Mouse (Mus musculus) neural tube, embryonic 15.5 days (tissue): ENCODE results near the gene Isyna1. TPM values are rescaled to one million over a fixed set of nuclear protein-coding genes. Genes with fewer than 3 reads are reported as not detected.

Source experiments
- ATAC-seq: fragments of 200-750 bp; cut with Nextera tagmentation; 2 replicates; pipeline ENCODE4 v1.8.0; 2017; ENCODE audit warnings: mild to moderate bottlenecking, moderate TSS enrichment, moderate library complexity; ENCODE audit not compliant: low FRiP score
- H3K27ac ChIP-seq: fragments of 300-500 bp; sonication (generic); replicated peaks from 2 replicates; pipeline ENCODE4 v1.5.1; 2015; ENCODE audit warnings: mild to moderate bottlenecking, inconsistent platforms
- H3K27me3 ChIP-seq: fragments of 300-500 bp; sonication (generic); replicated peaks from 2 replicates; pipeline ENCODE4 v1.6.1; 2015; ENCODE audit warnings: inconsistent platforms
- H3K36me3 ChIP-seq: fragments of 300-500 bp; sonication (generic); 2 replicates; pipeline ENCODE4 v1.6.1; 2015; ENCODE audit warnings: inconsistent platforms
- H3K4me1 ChIP-seq: fragments of 300-500 bp; sonication (generic); 2 replicates; pipeline ENCODE4 v1.6.1; 2015; ENCODE audit warnings: inconsistent platforms
- H3K4me2 ChIP-seq: fragments of 300-500 bp; sonication (generic); 2 replicates; pipeline ENCODE4 v1.6.1; 2015; ENCODE audit warnings: inconsistent platforms, mild to moderate bottlenecking, moderate library complexity
- H3K4me3 ChIP-seq: fragments of 300-500 bp; sonication (generic); replicated peaks from 2 replicates; pipeline ENCODE4 v1.5.1; 2015; ENCODE audit warnings: mild to moderate bottlenecking, inconsistent platforms
- H3K9ac ChIP-seq: fragments of 300-500 bp; sonication (generic); replicated peaks from 2 replicates; pipeline ENCODE4 v1.6.1; 2015; ENCODE audit warnings: mild to moderate bottlenecking, inconsistent platforms
- H3K9me3 ChIP-seq: fragments of 300-500 bp; sonication (generic); replicated peaks from 2 replicates; pipeline ENCODE4 v1.6.1; 2016; ENCODE audit warnings: inconsistent platforms
- WGBS: fragments of 180-500 bp; shearing (Covaris S2); methylation state at CpG from one replicate; pipeline ENCODE4 v1.1.7; 2015; ENCODE audit warnings: mixed read lengths; 5-methylcytosine and 5-hydroxymethylcytosine counted together
- polyA plus RNA-seq: library from polyadenylated mRNA; unstranded; fragments of >200 nt; fragmentation: Nextera tagmentation; extraction: Ambion mirVana; gene quantifications from 2 replicates; pipeline ENCODE4 v1.2.1, GENCODE M21; 2015

Gene Isyna1
- polyA plus RNA-seq, 1 experiment from 2014 or later, result 137 TPM

DNA sequence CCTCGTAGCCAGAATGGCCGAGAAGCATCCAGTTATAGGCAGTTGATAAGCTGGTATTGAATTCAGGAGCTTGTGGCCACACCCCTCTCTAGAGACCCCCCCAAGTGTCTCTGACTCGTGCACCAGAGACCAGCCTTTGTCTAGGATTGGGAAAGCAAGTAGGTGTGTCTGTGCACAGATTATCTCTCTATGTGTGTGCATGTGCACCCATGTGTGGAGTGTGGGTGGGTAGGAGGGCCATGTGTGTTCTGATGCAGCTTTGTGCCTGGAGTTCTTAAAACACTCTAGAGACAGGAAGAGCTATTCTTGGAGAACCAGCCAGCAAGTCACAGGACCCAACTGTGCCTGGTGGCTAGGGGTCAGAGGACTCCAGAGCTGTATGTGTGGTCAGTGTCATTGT, 33.6 kb upstream of the Isyna1 start:
- Histone ChIP-seq H3K36me3 (0 out of 2 replicates have a peak, but pooled peaks cover 4% of the 10 kb centered on the region), H3K27me3 (no peaks in the 10 kb centered on the region), H3K27ac (no peak overlapping the region), H3K9ac (no peak overlapping the region), H3K9me3 (no peaks in the 10 kb centered on the region), H3K4me1 (peaks cover 28% of the 10 kb centered on the region), H3K4me3 (no peak overlapping the region), H3K4me2 (no peak overlapping the region)
- whole genome bisulfite sequencing, result 85% methylated on average over 3 of the region's 3 CpGs
- ATAC-seq, result no peak

DNA sequence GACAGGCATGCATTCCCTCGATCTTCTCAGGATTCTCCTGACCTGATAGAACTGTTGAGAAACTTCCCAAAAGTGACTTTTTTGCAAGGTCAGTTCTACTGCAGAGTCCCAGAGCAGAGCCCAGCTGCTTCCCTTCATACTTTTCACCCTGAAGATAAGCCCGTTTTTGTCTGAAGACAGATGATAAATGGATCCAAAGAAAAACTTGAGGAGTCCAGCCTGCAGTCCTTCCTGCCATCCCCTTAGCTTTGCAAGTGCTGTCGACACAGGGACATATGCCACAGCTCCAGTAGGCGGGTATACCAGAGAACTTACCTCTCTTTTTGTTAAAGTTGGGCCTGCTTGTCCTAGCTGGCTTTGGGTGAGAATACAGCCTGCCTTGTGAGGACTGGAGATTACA, 32.8 kb upstream of the Isyna1 start:
- Histone ChIP-seq H3K27ac (no peak overlapping the region), H3K27me3 (no peaks in the 10 kb centered on the region), H3K36me3 (0 out of 2 replicates have a peak, but pooled peaks cover 4% of the 10 kb centered on the region), H3K9ac (no peak overlapping the region), H3K4me3 (no peak overlapping the region), H3K4me1 (peaks cover 30% of the 10 kb centered on the region), H3K9me3 (no peaks in the 10 kb centered on the region), H3K4me2 (no peak overlapping the region)
- WGBS, result 80% methylated on average over 4 of the region's 4 CpGs
- no peak for ATAC-seq

DNA sequence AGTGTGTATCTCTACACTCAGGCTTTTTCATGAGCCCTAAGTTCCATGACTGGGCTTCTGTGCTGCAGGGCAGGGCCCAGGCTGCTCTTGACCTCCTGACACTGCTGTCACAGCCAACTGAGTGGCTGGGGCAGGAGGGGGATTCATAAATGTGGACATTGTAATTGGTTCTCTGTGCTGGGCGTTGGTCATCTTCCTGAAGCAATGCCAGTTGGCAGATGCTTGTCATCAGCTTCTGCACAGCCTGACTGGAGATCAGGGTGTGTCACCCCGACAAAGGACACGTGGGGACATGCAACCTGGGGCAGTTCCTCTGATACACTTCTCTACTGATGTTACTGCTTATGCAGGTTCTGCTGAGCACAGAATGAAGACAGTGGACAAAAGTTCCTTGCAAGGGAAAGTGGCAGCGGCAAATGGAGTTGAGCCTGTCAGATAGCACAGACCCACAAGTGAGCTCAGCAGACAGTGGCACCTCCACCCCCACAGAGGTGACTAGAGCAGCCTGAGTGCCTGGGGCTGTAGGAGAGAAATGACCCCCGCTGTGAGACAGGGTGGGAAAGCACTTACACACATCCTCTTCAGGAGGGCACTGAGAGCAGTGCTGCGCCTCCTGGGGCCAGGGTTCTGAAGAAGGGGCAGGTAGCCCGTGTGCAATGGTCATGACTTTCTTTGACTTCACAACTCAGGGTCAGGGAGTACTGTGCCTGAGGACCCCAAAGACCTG, 32.2 kb upstream of the Isyna1 start:
- no peak overlapping the region for H3K4me3 ChIP-seq
- H3K36me3 ChIP-seq, result 0 out of 2 replicates have a peak, but pooled peaks cover 4% of the 10 kb centered on the region
- 85% methylated on average over 7 of the region's 7 CpGs for WGBS
- H3K9me3 ChIP-seq, result no peaks in the 10 kb centered on the region
- no peak overlapping the region for H3K27ac ChIP-seq
- no peak overlapping the region for H3K9ac ChIP-seq
- no peak overlapping the region for H3K4me2 ChIP-seq
- no peaks in the 10 kb centered on the region for H3K27me3 ChIP-seq
- peaks cover 28% of the 10 kb centered on the region for H3K4me1 ChIP-seq
- ATAC-seq, result no peak

DNA sequence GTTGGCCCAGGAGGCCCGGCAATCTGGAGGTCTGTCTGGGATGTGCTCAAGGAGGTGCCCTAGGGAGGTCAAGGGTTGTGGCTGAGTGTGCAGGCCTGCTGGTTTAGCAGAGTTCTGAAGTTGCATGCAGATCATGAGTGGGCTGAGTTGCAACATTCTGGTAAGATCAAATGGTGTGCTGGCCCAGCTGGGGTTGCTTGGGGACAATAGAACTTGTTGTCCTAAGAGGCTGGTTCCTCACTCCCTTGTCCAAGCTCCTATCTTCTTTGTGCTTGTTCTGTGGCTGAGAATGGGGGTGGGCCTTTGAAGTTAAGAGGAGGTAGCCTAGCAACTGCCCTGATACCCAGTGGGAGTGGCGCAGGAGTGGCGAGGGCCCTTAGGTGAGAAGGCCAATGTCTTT, 31.4 kb upstream of the Isyna1 start:
- ATAC-seq, result no peak
- H3K27me3 ChIP-seq, result no peaks in the 10 kb centered on the region
- H3K4me3 ChIP-seq, result no peak overlapping the region
- H3K9me3 ChIP-seq, result no peaks in the 10 kb centered on the region
- no peak overlapping the region for H3K4me2 ChIP-seq
- WGBS, result 82% methylated on average over 3 of the region's 3 CpGs
- no peaks in the 10 kb centered on the region for H3K36me3 ChIP-seq
- peaks cover 27% of the 10 kb centered on the region for H3K4me1 ChIP-seq
- H3K9ac ChIP-seq, result no peak overlapping the region
- H3K27ac ChIP-seq, result no peak overlapping the region

DNA sequence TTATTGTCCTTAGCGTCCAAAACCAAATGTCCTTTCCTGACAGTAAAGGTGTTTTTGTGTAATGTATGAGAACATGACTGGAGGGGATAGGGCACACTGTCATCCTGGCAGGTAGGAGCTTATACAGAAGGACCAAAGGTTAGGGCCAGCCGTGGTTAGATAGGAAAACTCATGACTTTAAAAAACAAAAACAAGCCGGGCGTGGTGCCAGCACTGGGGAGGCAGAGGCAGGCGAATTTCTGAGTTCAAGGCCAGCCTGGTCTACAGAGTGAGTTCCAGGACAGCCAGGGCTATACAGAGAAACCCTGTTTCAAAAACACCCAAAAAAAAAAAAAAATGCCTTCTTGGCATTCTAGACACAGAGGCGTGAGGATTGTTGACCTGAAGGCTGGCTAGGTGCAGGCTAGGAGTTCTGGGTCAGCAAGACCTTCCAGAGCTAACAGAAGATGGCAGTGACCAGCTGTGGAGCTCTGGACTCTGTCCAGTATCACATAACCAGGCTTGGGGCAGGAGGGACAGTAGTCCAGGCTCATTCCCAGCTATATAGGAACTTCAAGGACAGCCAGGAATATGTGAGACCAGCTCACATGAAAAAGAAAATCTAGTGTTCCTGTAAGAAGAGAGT, 30.3 kb upstream of the Isyna1 start:
- no peaks in the 10 kb centered on the region for H3K27me3 ChIP-seq
- H3K4me1 ChIP-seq, result peaks cover 27% of the 10 kb centered on the region
- no peaks in the 10 kb centered on the region for H3K9me3 ChIP-seq
- no peak overlapping the region for H3K9ac ChIP-seq
- no peak overlapping the region for H3K27ac ChIP-seq
- no peaks in the 10 kb centered on the region for H3K36me3 ChIP-seq
- 93% methylated on average over 6 of the region's 6 CpGs for whole genome bisulfite sequencing
- H3K4me2 ChIP-seq, result no peak overlapping the region
- H3K4me3 ChIP-seq, result no peak overlapping the region
- ATAC-seq, result no peak

DNA sequence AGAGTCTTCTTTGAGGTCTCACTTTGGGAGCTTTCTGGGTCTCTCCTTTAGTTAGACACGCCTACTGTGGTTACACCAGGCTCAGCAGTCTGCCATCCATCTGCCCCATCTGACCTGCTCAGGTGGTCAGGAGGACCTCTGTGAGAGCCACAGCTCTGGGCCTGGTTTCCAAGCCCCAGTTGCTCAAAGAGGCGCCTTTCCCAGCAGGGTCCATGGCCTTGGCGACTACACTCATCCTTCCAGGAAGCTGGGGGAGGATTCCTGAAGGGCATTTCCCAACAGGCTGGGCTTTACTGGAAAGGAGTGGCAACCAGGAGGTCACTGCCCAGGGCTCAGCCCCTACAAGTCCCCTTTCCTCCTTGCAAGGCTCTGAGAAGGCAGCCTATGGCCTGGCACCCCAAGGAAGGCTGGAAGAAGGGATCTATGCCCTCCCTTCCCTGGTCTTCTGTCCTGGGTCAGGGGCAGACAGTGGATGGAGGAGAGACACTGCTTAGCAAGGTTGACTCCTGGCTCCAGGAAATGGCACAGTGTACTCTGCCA, 29.4 kb upstream of the Isyna1 start:
- WGBS, result 81% methylated on average over 3 of the region's 3 CpGs
- Histone ChIP-seq H3K27ac (no peak overlapping the region), H3K27me3 (no peaks in the 10 kb centered on the region), H3K9ac (no peak overlapping the region), H3K4me2 (no peak overlapping the region), H3K9me3 (no peaks in the 10 kb centered on the region), H3K4me3 (no peak overlapping the region), H3K36me3 (no peaks in the 10 kb centered on the region), H3K4me1 (peaks cover 26% of the 10 kb centered on the region)
- no peak for ATAC-seq

DNA sequence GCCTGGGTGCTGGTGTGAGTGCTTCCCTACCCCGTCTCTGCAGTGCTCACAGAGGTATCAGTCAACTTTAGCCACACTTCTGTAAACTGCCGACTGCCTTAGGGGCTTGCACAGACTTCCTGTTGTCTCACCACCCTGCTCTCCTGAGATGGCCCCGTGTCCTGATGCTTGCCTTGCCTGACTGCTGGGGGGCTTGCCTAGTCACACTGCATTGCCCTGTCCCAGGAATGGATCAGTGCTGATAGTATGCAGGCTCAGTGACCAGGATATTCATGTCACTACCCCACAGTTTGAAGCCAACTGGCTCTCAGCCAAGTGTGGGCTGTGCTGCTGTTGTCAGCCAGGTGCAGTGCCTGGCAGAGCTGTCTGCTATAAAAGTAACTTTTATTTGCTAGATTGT, 28.6 kb upstream of the Isyna1 start:
- Histone ChIP-seq H3K4me3 (no peak overlapping the region), H3K36me3 (no peaks in the 10 kb centered on the region), H3K9me3 (no peaks in the 10 kb centered on the region), H3K27me3 (no peaks in the 10 kb centered on the region), H3K4me2 (no peak overlapping the region), H3K27ac (no peak overlapping the region), H3K4me1 (peaks cover 22% of the 10 kb centered on the region), H3K9ac (no peak overlapping the region)
- no peak for ATAC-seq
- 68% methylated on average over 3 of the region's 3 CpGs for WGBS

DNA sequence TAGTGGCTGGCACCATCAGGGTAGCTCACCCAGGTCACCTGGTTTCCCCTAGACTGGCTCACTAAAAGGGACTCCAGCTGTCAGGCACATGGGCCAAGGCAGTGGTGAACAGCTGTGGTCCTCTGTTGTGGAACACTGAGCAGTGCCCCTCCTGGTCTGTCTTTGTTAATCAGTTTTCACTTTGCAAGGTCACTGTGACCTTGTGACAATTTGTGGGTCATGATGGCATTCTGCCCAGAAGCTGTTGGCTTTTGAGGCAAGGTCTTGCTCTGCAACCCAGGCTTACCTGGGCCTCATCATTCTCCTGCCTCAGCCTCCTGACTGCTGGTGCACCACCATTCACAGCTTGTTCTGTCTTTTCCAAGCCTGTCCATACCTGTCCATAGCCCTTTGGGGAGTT, 23.8 kb upstream of the Isyna1 start:
- ATAC-seq, result no peak
- H3K4me1 ChIP-seq, result peaks cover 15% of the 10 kb centered on the region
- H3K36me3 ChIP-seq, result peaks cover 9% of the 10 kb centered on the region; the same call in 1 of the 2 replicates
- H3K27ac ChIP-seq, result no peak overlapping the region
- H3K27me3 ChIP-seq, result no peaks in the 10 kb centered on the region
- no peak overlapping the region for H3K9ac ChIP-seq
- no peak overlapping the region for H3K4me2 ChIP-seq
- H3K4me3 ChIP-seq, result no peak overlapping the region
- no peaks in the 10 kb centered on the region for H3K9me3 ChIP-seq

DNA sequence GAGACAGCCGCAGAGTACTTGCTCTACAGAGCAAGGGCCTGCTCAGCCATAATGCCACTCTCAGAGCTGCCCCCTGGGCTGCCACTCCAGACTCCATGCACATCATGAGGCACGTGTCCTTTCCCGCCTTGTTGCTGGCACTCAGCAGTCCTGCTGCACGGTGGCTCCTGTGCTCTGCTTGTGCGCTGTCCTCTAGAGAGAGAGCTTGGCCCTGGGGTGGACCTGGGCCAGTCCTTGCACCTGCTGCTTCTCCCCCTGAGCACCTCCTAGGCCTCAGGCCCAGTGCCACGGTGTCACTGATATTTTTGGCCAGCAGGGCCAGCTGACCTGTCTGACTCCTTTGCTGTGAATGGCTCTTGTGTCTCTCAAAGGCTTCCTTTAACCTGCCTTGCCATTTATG, 23.2 kb upstream of the Isyna1 start:
- H3K4me1 ChIP-seq, result peaks cover 11% of the 10 kb centered on the region
- H3K9me3 ChIP-seq, result no peaks in the 10 kb centered on the region
- ATAC-seq, result no peak
- H3K4me2 ChIP-seq, result no peak overlapping the region
- no peak overlapping the region for H3K9ac ChIP-seq
- H3K36me3 ChIP-seq, result peaks cover 9% of the 10 kb centered on the region; the same call in 1 of the 2 replicates
- no peak overlapping the region for H3K4me3 ChIP-seq
- 73% methylated on average over 6 of the region's 6 CpGs for WGBS
- H3K27ac ChIP-seq, result no peak overlapping the region
- H3K27me3 ChIP-seq, result no peaks in the 10 kb centered on the region

DNA sequence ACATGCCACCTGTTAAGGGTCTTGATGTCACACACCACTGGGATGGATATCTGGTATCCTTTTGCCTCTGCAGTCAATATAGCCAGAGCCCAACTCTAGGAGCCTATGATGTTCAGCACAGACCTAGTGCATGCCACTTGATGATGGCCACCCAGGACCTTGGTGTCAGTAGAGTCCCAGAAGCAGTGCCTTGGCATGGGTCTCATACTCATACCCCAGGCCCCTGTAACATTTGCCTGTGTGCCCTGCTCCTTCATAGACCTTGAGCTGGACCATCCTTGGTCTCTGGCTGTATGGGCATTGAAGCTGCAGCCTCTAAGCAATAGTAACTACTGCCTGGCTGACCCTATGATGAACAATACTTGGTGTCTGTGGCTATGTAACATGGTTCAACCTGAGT, 19.9 kb upstream of the Isyna1 start:
- Histone ChIP-seq H3K36me3 (peaks cover 21% of the 10 kb centered on the region), H3K4me2 (no peak overlapping the region), H3K9me3 (no peaks in the 10 kb centered on the region), H3K9ac (no peak overlapping the region), H3K27ac (no peak overlapping the region), H3K27me3 (no peaks in the 10 kb centered on the region), H3K4me1 (peaks cover 11% of the 10 kb centered on the region), H3K4me3 (no peak overlapping the region)
- no peak for ATAC-seq

DNA sequence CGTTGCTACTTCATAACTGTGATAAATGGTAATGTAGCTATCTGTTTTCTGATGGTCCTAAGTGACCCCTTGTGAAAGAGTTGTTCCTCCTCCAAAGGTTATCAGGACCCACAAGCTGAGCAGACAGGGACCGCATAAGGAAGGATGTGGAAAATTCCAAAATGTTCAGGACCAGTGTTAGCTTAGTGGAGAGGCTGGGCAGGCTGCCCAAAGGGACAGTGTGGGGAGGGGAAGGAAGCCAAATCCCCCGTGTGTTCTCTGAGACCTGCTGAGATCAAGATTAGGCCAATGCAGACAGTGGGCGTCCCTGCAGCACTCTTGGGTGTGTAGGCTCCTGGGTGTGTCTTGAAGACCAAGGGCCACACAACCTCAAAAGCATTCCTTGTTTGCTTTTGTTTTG, 19.3 kb upstream of the Isyna1 start:
- Histone ChIP-seq H3K27ac (0 out of 2 replicates have a peak overlapping the region, but pooled peaks have one; percentile 9), H3K4me2 (no peak overlapping the region), H3K9ac (no peak overlapping the region), H3K4me1 (peaks cover 11% of the 10 kb centered on the region), H3K4me3 (no peak overlapping the region), H3K27me3 (no peaks in the 10 kb centered on the region), H3K9me3 (no peaks in the 10 kb centered on the region), H3K36me3 (peaks cover 24% of the 10 kb centered on the region)
- 81% methylated on average over 4 of the region's 4 CpGs for whole genome bisulfite sequencing
- ATAC-seq, result no peak

DNA sequence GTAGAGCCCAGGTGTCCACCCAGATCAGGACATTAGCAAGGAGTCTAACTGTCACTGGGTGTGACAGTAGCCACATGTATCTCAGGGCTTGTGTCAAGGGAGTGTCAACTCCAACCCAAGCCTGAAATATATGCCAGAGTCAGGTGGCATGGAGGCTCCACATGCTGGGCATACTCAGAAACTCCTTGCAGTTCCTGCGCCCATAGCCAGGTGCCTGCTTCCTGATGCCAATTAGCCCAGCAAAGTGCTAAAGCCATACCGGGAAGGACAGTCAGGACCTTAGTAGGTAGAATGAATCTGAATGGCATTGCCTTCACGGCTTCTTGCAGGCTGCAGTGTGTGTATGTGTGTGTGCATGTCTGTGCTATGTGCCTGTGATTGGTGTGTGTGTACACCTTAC, 17.0 kb upstream of the Isyna1 start:
- Histone ChIP-seq H3K36me3 (peaks cover 47% of the 10 kb centered on the region), H3K4me1 (no peaks in the 10 kb centered on the region), H3K9me3 (no peaks in the 10 kb centered on the region), H3K4me3 (no peak overlapping the region), H3K27ac (no peak overlapping the region), H3K4me2 (no peak overlapping the region), H3K27me3 (no peaks in the 10 kb centered on the region), H3K9ac (no peak overlapping the region)
- ATAC-seq, result no peak
- WGBS, result 97% methylated on average over 3 of the region's 3 CpGs
